Mouse (Mus musculus): ENCODE results near the gene Ano6. TPM values are rescaled to one million over a fixed set of nuclear protein-coding genes. Genes with fewer than 3 reads are reported as not detected.

Gene Ano6
- polyA plus RNA-seq, 1 experiment: 22.8 TPM

DNA sequence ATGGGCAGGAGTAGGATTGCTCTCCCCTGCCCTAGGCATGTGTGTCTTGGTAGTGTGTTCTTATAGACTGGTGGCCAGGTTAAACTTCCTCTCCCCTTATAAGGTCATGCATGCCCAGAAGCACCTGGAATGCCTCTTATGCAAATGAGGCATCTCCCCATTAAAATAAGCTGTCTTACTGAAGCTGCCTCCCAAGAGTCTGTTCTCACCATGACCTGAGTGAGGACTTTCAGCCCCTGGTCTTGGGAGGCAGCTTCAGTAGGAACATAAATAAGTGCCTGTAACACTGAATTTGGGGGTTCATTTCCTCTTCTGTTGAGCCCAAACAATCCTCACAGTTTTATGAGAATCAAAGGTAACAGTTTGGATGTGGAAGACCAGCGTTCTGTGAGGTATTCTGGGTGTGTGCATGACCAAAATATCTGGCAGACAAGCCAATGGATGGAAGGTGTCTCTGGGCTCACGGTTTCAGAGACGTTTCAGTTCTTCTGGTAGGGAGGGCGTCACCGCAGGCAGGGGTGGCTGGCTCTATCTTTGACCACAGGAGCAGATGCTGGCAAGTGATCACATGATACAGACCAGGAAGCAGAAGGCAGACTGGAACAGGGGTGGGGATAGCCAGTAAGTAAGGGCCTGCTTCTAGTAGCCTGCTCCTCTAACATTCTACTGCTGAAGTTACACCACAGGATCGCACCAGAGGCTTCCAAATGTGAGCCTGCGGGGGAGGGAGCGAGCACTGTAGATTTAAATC is 22.4 kb downstream of the Ano6 start:
- Histone ChIP-seq H3K4me1 (ENCODE audit: control insufficient read depth, insufficient read depth, insufficient read length) (peaks cover under 1% of the 10 kb centered on the region; the same call in 1 of the 2 replicates), H3K27me3 (ENCODE audit: control insufficient read depth, insufficient read depth, low read length) (no peaks in the 10 kb centered on the region), H3K36me3 (ENCODE audit: control insufficient read depth, insufficient read depth, low read length) (peaks cover 2% of the 10 kb centered on the region; the same call in 1 of the 2 replicates), H3K4me3 (ENCODE audit: extremely low read depth, insufficient read depth, insufficient read length) (no peak overlapping the region), H3K27ac (ENCODE audit: insufficient read depth, low read length) (no peak overlapping the region)
- WGBS: 94% methylated on average over 8 of the region's 8 CpGs
- TF ChIP-seq POLR2A (IDR thresholded peaks at IDR 0.05; ENCODE audit: low read depth, low read length) (no peak), CTCF (IDR thresholded peaks at IDR 0.05; ENCODE audit: extremely low read depth, insufficient read depth, insufficient read length, insufficient replicate concordance) (no peak)
- DNase-seq (ENCODE audit: low read depth in 1 of 2, low spot score in 2 of 2): no peak

DNA sequence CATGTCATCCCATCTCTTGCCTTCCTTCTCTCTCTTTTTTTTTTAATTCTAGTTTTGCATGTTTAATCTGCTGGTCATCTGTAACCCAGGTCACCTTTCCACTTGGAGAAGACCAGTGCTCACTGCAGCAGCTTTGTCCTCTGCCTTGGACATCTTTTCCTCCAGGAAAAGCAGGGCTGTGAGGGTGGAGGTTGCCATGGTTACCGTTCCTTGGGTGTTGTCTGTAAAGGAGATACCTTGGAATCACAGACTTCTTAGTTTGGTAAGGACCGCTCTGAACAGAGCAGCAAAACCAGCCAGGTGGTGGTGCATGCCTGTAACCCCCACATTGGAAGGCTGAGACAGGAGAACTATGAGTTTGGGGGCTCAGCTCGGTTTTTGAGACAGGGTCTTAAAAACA is 26.9 kb downstream of the Ano6 start:
- no peaks in the 10 kb centered on the region; the same call in 1 of the 2 replicates for H3K4me1 ChIP-seq (ENCODE audit: control insufficient read depth, insufficient read depth, insufficient read length)
- WGBS: 90% methylated on average over 3 of the region's 3 CpGs
- H3K4me3 ChIP-seq (ENCODE audit: extremely low read depth, insufficient read depth, insufficient read length): no peak overlapping the region
- TF ChIP-seq CTCF (IDR thresholded peaks at IDR 0.05; ENCODE audit: extremely low read depth, insufficient read depth, insufficient read length, insufficient replicate concordance): no peak
- TF ChIP-seq POLR2A (IDR thresholded peaks at IDR 0.05; ENCODE audit: low read depth, low read length): no peak
- no peak overlapping the region for H3K27ac ChIP-seq (ENCODE audit: insufficient read depth, low read length)
- DNase-seq (ENCODE audit: low read depth in 1 of 2, low spot score in 2 of 2): no peak
- H3K36me3 ChIP-seq (ENCODE audit: control insufficient read depth, insufficient read depth, low read length): no peaks in the 10 kb centered on the region
- H3K27me3 ChIP-seq (ENCODE audit: control insufficient read depth, insufficient read depth, low read length): no peaks in the 10 kb centered on the region

DNA sequence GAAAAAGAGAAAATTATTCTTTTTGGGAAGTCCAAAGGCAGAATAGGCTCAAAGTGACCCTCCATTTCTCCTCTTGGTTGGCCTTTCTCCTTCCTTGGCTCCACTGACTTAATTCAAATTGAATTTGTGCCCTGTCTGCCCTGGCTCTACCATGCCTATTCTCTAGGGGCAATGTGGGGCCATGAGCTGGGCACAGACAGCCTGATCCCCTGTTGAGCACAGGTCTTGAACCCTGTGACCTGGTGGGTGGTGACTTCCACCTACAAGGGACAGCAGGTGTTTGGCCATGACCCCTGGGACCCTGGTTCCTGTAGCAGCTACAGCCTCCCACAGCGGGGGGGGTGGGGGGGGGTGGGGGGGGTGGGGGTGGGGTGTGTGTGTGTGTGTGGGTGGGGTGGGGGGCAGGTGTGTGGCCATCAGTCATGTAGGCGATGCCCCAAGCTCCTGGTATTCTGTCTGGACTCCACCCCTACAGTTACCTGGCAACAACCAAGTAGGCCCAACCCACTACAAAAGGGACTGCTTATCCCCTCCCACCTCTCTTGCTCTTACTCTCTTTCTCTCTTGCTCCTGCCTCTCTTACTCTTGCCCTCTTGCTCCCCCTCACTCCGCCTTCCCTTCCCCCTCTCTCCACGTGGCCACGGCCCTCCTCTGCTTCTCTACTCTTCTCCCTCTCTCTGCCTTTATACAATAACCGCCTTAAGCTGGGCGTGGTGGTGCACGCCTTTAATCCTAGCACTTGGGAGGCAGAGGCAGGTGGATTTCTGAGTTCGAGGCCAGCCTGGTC is 28.8 kb downstream of the Ano6 start:
- Histone ChIP-seq H3K27ac (ENCODE audit: insufficient read depth, low read length) (no peak overlapping the region), H3K27me3 (ENCODE audit: control insufficient read depth, insufficient read depth, low read length) (no peaks in the 10 kb centered on the region), H3K36me3 (ENCODE audit: control insufficient read depth, insufficient read depth, low read length) (no peaks in the 10 kb centered on the region), H3K4me3 (ENCODE audit: extremely low read depth, insufficient read depth, insufficient read length) (no peak overlapping the region), H3K4me1 (ENCODE audit: control insufficient read depth, insufficient read depth, insufficient read length) (no peaks in the 10 kb centered on the region; the same call in 1 of the 2 replicates)
- no peak for TF ChIP-seq CTCF (IDR thresholded peaks at IDR 0.05; ENCODE audit: extremely low read depth, insufficient read depth, insufficient read length, insufficient replicate concordance)
- TF ChIP-seq POLR2A (IDR thresholded peaks at IDR 0.05; ENCODE audit: low read depth, low read length): no peak
- 92% methylated on average over 8 of the region's 9 CpGs for WGBS
- no peak for DNase-seq (ENCODE audit: low read depth in 1 of 2, low spot score in 2 of 2)

DNA sequence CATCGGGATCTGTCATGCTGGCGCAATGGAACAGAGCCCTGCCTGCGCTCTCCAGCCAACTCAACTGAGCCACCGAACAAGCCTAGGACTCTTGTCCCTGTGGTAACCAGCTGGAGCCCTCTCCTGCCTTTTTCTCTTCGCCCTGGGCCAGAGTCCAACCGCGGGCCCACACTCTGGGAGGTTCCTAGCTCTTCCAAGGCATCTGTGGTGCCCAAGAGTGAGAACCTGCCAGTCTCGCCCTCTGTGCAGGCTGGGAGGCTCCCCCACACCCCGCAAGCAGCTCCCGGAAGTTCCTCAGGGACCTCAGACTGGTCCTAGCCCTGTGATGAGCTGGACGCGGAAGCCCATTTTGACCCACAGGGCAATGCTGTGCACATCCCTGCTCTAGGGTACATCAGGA is 29.5 kb downstream of the Ano6 start:
- Histone ChIP-seq H3K27me3 (ENCODE audit: control insufficient read depth, insufficient read depth, low read length) (no peaks in the 10 kb centered on the region), H3K36me3 (ENCODE audit: control insufficient read depth, insufficient read depth, low read length) (no peaks in the 10 kb centered on the region), H3K27ac (ENCODE audit: insufficient read depth, low read length) (no peak overlapping the region), H3K4me1 (ENCODE audit: control insufficient read depth, insufficient read depth, insufficient read length) (no peaks in the 10 kb centered on the region; the same call in 1 of the 2 replicates), H3K4me3 (ENCODE audit: extremely low read depth, insufficient read depth, insufficient read length) (no peak overlapping the region)
- TF ChIP-seq CTCF (IDR thresholded peaks at IDR 0.05; ENCODE audit: extremely low read depth, insufficient read depth, insufficient read length, insufficient replicate concordance) (no peak), POLR2A (IDR thresholded peaks at IDR 0.05; ENCODE audit: low read depth, low read length) (no peak)
- WGBS: 92% methylated on average over 12 of the region's 12 CpGs
- DNase-seq (ENCODE audit: low read depth in 1 of 2, low spot score in 2 of 2): no peak

DNA sequence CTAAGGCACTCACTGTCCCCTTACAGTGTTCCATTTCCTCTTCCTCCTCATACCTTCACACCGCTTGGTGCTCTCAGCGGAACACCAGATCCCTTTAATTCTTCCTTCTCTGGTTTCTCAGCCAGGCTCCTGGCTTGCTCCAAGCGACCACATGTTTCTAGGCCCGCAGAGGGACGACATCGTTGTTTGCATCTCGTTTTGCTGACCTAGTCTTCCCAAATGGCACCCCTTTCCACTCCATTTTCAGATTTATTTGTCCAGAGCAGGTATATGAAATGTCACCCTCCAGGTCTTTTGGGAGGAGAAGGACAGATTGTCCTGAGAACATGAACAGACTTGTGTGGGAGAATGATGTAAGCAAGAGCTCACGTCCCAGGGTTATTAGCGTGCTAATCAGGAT is 30.0 kb downstream of the Ano6 start:
- DNase-seq (ENCODE audit: low read depth in 1 of 2, low spot score in 2 of 2): no peak
- H3K27ac ChIP-seq (ENCODE audit: insufficient read depth, low read length): no peak overlapping the region
- no peak overlapping the region for H3K4me3 ChIP-seq (ENCODE audit: extremely low read depth, insufficient read depth, insufficient read length)
- no peaks in the 10 kb centered on the region for H3K27me3 ChIP-seq (ENCODE audit: control insufficient read depth, insufficient read depth, low read length)
- WGBS: 92% methylated on average over 9 of the region's 9 CpGs
- TF ChIP-seq POLR2A (IDR thresholded peaks at IDR 0.05; ENCODE audit: low read depth, low read length) (no peak), CTCF (IDR thresholded peaks at IDR 0.05; ENCODE audit: extremely low read depth, insufficient read depth, insufficient read length, insufficient replicate concordance) (no peak)
- H3K36me3 ChIP-seq (ENCODE audit: control insufficient read depth, insufficient read depth, low read length): no peaks in the 10 kb centered on the region
- no peaks in the 10 kb centered on the region; the same call in 1 of the 2 replicates for H3K4me1 ChIP-seq (ENCODE audit: control insufficient read depth, insufficient read depth, insufficient read length)

DNA sequence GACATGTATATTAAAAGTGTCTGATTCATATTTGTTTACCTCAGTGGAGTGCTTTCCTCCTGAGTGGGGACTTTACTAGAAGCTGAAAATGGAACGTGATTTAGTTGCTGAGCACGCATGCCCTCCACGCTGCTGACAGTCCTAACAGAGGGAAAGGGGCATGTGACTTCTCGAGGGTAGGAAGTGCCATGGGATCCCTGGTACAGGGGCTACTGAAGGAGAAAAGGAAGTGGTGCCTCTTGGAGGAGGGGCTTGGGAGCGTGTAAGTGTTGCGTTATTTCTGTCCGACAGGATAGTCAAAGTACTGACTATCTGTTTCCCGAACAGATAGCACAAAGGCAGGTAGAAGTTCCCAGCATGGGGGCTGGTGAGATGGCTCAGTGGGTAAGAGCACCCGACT is 31.5 kb downstream of the Ano6 start:
- H3K4me3 ChIP-seq (ENCODE audit: extremely low read depth, insufficient read depth, insufficient read length): no peak overlapping the region
- H3K27ac ChIP-seq (ENCODE audit: insufficient read depth, low read length): no peak overlapping the region
- H3K36me3 ChIP-seq (ENCODE audit: control insufficient read depth, insufficient read depth, low read length): no peaks in the 10 kb centered on the region
- no peaks in the 10 kb centered on the region; the same call in 1 of the 2 replicates for H3K4me1 ChIP-seq (ENCODE audit: control insufficient read depth, insufficient read depth, insufficient read length)
- H3K27me3 ChIP-seq (ENCODE audit: control insufficient read depth, insufficient read depth, low read length): no peaks in the 10 kb centered on the region
- 83% methylated on average over 9 of the region's 9 CpGs for WGBS
- DNase-seq (ENCODE audit: low read depth in 1 of 2, low spot score in 2 of 2): no peak
- TF ChIP-seq POLR2A (IDR thresholded peaks at IDR 0.05; ENCODE audit: low read depth, low read length) (no peak), CTCF (IDR thresholded peaks at IDR 0.05; ENCODE audit: extremely low read depth, insufficient read depth, insufficient read length, insufficient replicate concordance) (no peak)

Measured in spleen, adult 2 months (tissue).